Mouse (Mus musculus) midbrain, embryonic 16.5 days (tissue): ENCODE measurements around the gene 4930544G11Rik. TPM values are rescaled to one million over a fixed set of nuclear protein-coding genes. Genes with fewer than 3 reads are reported as not detected.
A peak's percentile ranks its signal among the peaks of the same experiment; 100 is the strongest.

Experiments
- ATAC-seq: fragments of 200-750 bp; cut with Nextera tagmentation; 2 replicates; pipeline ENCODE4 v1.8.0; 2017; ENCODE audit warnings: moderate TSS enrichment
- H3K27ac ChIP-seq: fragments of 300-500 bp; sonication (generic); 2 replicates; pipeline ENCODE4 v1.5.1; 2014; ENCODE audit warnings: mild to moderate bottlenecking, low read length, mixed read lengths
- H3K27me3 ChIP-seq: fragments of 300-500 bp; sonication (generic); 2 replicates; pipeline ENCODE4 v1.6.1; 2014; ENCODE audit warnings: low read depth, low read length, mixed read lengths; ENCODE audit not compliant: control insufficient read depth, insufficient read depth
- H3K36me3 ChIP-seq: fragments of 300-500 bp; sonication (generic); 2 replicates; pipeline ENCODE4 v1.6.1; 2014; ENCODE audit warnings: mild to moderate bottlenecking, low read length, moderate library complexity, mixed read lengths; ENCODE audit not compliant: control insufficient read depth, insufficient read depth
- H3K4me1 ChIP-seq: fragments of 300-500 bp; sonication (generic); 2 replicates; pipeline ENCODE4 v1.6.1; 2014; ENCODE audit warnings: mild to moderate bottlenecking, low read length, mixed read lengths; ENCODE audit not compliant: control insufficient read depth, insufficient read depth
- H3K4me2 ChIP-seq: fragments of 300-500 bp; sonication (generic); 2 replicates; pipeline ENCODE4 v1.6.1; 2014; ENCODE audit warnings: mild to moderate bottlenecking, low read length, mixed read lengths
- H3K4me3 ChIP-seq: fragments of 300-500 bp; sonication (generic); 2 replicates; pipeline ENCODE4 v1.5.1; 2014; ENCODE audit warnings: low read depth, mild to moderate bottlenecking, low read length, moderate library complexity, mixed read lengths
- H3K9ac ChIP-seq: fragments of 300-500 bp; sonication (generic); 2 replicates; pipeline ENCODE4 v1.6.1; 2014; ENCODE audit warnings: low read depth, low read length, mixed read lengths
- H3K9me3 ChIP-seq: fragments of 300-500 bp; sonication (generic); replicated peaks from 2 replicates; pipeline ENCODE4 v1.6.1; 2014; ENCODE audit warnings: mild to moderate bottlenecking, low read length, mixed read lengths; ENCODE audit not compliant: control insufficient read depth, poor library complexity, severe bottlenecking
- WGBS: fragments of 180-500 bp; shearing (Covaris S2); extraction: QIAGEN DNeasy Blood & Tissue Kit; methylation state at CpG from one replicate; pipeline ENCODE4 v1.1.7; 2014; 5-methylcytosine and 5-hydroxymethylcytosine counted together
- polyA plus RNA-seq: library from polyadenylated mRNA; unstranded; fragments of >200 nt; fragmentation: Nextera tagmentation; extraction: Ambion mirVana; gene quantifications from 2 replicates; pipeline ENCODE4 v1.2.1, GENCODE M21; 2015

The 4930544G11Rik gene
- polyA plus RNA-seq, 1 experiment from 2014 or later: not detected

DNA sequence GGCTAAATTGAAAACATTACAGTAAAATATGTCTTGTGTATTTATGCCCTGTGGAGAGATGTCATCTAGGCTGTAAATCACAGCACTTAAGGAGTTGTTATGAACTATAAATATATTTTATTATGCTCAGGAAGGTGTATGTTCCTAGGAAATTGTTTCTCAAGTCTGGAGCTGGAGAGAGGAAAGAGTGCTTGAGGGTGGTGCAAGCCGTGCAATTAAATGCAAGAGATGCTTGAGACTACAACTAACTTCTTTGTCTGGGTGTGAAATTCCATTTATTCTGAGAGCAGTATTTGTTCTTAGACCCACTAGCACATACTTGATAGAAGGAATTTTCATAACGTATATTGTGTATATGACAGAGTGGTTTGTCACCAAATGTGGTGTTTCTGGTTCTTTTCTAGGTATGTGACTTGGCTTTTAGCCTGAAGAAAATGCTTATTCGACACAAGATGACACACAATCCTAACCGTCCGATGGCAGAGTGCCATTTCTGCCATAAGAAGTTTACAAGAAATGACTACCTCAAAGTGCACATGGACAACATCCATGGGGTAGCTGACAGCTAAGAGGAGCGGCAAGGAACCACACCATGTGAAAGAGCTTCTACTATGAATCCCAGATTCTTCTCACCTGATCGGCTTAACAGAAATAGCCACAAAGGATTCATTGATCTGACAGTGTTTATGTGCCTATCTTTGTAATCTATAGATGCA, 16.7 kb upstream of the 4930544G11Rik start:
- Histone ChIP-seq H3K36me3 (no peaks in the 10 kb centered on the region), H3K27me3 (no peaks in the 10 kb centered on the region), H3K27ac (no peak overlapping the region), H3K4me3 (no peak overlapping the region), H3K4me1 (no peaks in the 10 kb centered on the region), H3K9ac (no peak overlapping the region), H3K4me2 (no peak overlapping the region), H3K9me3 (no peaks in the 10 kb centered on the region)
- ATAC-seq: no peak
- WGBS: 93% methylated on average over 7 of the region's 7 CpGs

GRCm38 (mm10) chr6:65950492-65950891, 1.9 kb upstream of the 4930544G11Rik start:
- H3K4me2 ChIP-seq: no peak overlapping the region
- H3K4me3 ChIP-seq: no peak overlapping the region
- no peaks in the 10 kb centered on the region for H3K36me3 ChIP-seq
- no peak overlapping the region for H3K9ac ChIP-seq
- ATAC-seq: no peak
- 67% methylated on average over 6 of the region's 6 CpGs for WGBS
- no peaks in the 10 kb centered on the region for H3K27me3 ChIP-seq
- H3K4me1 ChIP-seq: no peaks in the 10 kb centered on the region
- H3K9me3 ChIP-seq: no peaks in the 10 kb centered on the region; the same call in 1 of the 2 replicates
- H3K27ac ChIP-seq: no peak overlapping the region

GRCm38 (mm10) chr6:65969386-65970111, 17.1 kb downstream of the 4930544G11Rik start:
- Histone ChIP-seq H3K36me3 (no peaks in the 10 kb centered on the region), H3K9me3 (no peaks in the 10 kb centered on the region), H3K4me1 (peaks cover 4% of the 10 kb centered on the region; the same call in 1 of the 2 replicates), H3K4me3 (no peak overlapping the region), H3K4me2 (no peak overlapping the region), H3K27me3 (no peaks in the 10 kb centered on the region), H3K27ac (no peak overlapping the region), H3K9ac (no peak overlapping the region)
- 48% methylated on average over 6 of the region's 6 CpGs for WGBS
- ATAC-seq: peak; percentile 80

DNA sequence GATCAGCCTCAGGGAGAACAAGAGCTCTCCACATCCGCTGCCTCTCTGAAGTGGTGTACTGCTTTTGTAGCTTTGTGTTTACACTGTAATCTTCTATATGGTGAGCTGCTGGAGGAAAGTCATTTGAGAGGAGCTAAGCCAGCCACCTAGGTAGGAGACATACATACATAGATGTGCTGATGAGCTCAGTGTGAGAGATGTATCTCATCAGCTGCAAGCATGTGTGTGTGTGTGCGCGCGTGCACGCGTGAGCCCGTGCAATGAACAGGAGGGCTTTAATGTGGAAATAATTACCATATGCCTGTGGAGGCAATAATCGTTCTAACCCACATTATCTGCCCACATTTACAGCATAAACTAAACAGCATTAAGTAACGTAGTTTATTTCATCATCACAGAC, 18.0 kb downstream of the 4930544G11Rik start:
- no peaks in the 10 kb centered on the region for H3K9me3 ChIP-seq
- 77% methylated on average over 9 of the region's 9 CpGs for WGBS
- no peak overlapping the region for H3K27ac ChIP-seq
- no peak overlapping the region for H3K9ac ChIP-seq
- no peak overlapping the region for H3K4me3 ChIP-seq
- H3K4me2 ChIP-seq: no peak overlapping the region
- H3K36me3 ChIP-seq: no peaks in the 10 kb centered on the region
- ATAC-seq: peak; percentile 36; the same call in 1 of the 2 replicates
- no peaks in the 10 kb centered on the region for H3K27me3 ChIP-seq
- H3K4me1 ChIP-seq: peaks cover 4% of the 10 kb centered on the region; the same call in 1 of the 2 replicates

GRCm38 (mm10) chr6:65992081-65992480, 39.7 kb downstream of the 4930544G11Rik start:
- H3K9me3 ChIP-seq: no peaks in the 10 kb centered on the region
- no peak for ATAC-seq
- H3K4me2 ChIP-seq: no peak overlapping the region
- H3K27me3 ChIP-seq: no peaks in the 10 kb centered on the region
- H3K36me3 ChIP-seq: no peaks in the 10 kb centered on the region
- H3K27ac ChIP-seq: no peak overlapping the region
- 88% methylated on average over 3 of the region's 3 CpGs for WGBS
- no peaks in the 10 kb centered on the region for H3K4me1 ChIP-seq
- no peak overlapping the region for H3K9ac ChIP-seq
- H3K4me3 ChIP-seq: no peak overlapping the region

GRCm38 (mm10) chr6:65998343-65998742, 45.9 kb downstream of the 4930544G11Rik start:
- no peak for ATAC-seq
- no peak overlapping the region for H3K4me3 ChIP-seq
- no peaks in the 10 kb centered on the region for H3K9me3 ChIP-seq
- H3K9ac ChIP-seq: no peak overlapping the region
- no peak overlapping the region for H3K27ac ChIP-seq
- H3K27me3 ChIP-seq: no peaks in the 10 kb centered on the region
- no peaks in the 10 kb centered on the region for H3K4me1 ChIP-seq
- no peak overlapping the region for H3K4me2 ChIP-seq
- no peaks in the 10 kb centered on the region for H3K36me3 ChIP-seq

Other genes starting within 250 kb of the 4930544G11Rik start
- 3.7 and 4.3 TPM in 2 replicates for gene Prdm5, start 173.6 kb upstream of the 4930544G11Rik start, polyA plus RNA-seq